10 mouse cellular contexts compared by ENCODE assay signal in genomic region chr8:117371189-117371588, GRCm38 (mm10).
DNase-seq lines count a peak whose midpoint lies in the region; ATAC-seq and TF ChIP-seq lines count a peak whose summit lies in the region.
"Had no signal": no experiment of that assay in that cellular context is flagged by ENCODE, and none has a peak within 500 bp of the region (broad histone marks: within the 10 kb centered on the region; RNA-seq: fewer than 3 reads in every experiment).

No protein-coding gene starts in this region.

- H3K4me2 ChIP-seq in forebrain, embryonic 14.5 days (ENCODE audit: low read length), result no peak overlapping the region
- H3K4me2 ChIP-seq in liver, embryonic 11.5 days, result no peak overlapping the region
- no peak overlapping the region for H3K4me2 ChIP-seq in limb, embryonic 14.5 days (replicated peaks; ENCODE audit: low read depth, low read length, severe bottlenecking)
- no peak overlapping the region for H3K4me2 ChIP-seq in neural tube, embryonic 14.5 days (ENCODE audit: low read depth, low read length)

- H3K36me3 ChIP-seq in forebrain, embryonic 10.5 days (replicated peaks), result no peaks in the 10 kb centered on the region
- H3K36me3 ChIP-seq in forebrain, embryonic 14.5 days (ENCODE audit: control insufficient read depth, insufficient read depth, low read length), result no peaks in the 10 kb centered on the region
- no peaks in the 10 kb centered on the region for H3K36me3 ChIP-seq in liver, embryonic 11.5 days (ENCODE audit: control insufficient read depth, insufficient read depth, low read length)
- no peaks in the 10 kb centered on the region; the same call in 1 of the 2 replicates for H3K36me3 ChIP-seq in limb, embryonic 14.5 days (ENCODE audit: control insufficient read depth, insufficient read depth, low read length)
- H3K36me3 ChIP-seq in neural tube, embryonic 14.5 days (ENCODE audit: control insufficient read depth, insufficient read depth, low read length), result no peaks in the 10 kb centered on the region

- 0 out of 2 replicates have a peak overlapping the region, but pooled peaks have one; percentile 30 for H3K27ac ChIP-seq in forebrain, embryonic 10.5 days
- H3K27ac ChIP-seq in forebrain, embryonic 14.5 days (ENCODE audit: low read depth, low read length), result no peak overlapping the region
- no peak overlapping the region for H3K27ac ChIP-seq in liver, embryonic 11.5 days (ENCODE audit: low read depth, low read length)
- H3K27ac ChIP-seq in limb, embryonic 14.5 days (replicated peaks; ENCODE audit: low read depth, low read length), result no peak overlapping the region
- H3K27ac ChIP-seq in neural tube, embryonic 14.5 days (ENCODE audit: low read depth, low read length), result no peak overlapping the region

- no peak for TF ChIP-seq POLR2A in limb, embryonic 14.5 days (IDR thresholded peaks at IDR 0.05; ENCODE audit: borderline replicate concordance, extremely low read depth, insufficient read depth, insufficient read length)

- H3K4me1 ChIP-seq in forebrain, embryonic 10.5 days, result peaks cover 41% of the 10 kb centered on the region
- peaks cover 22% of the 10 kb centered on the region for H3K4me1 ChIP-seq in forebrain, embryonic 14.5 days (ENCODE audit: control insufficient read depth, insufficient read depth, low read length)
- H3K4me1 ChIP-seq in liver, embryonic 11.5 days (replicated peaks; ENCODE audit: control insufficient read depth, insufficient read depth, low read length), result peaks cover 49% of the 10 kb centered on the region
- peaks cover 23% of the 10 kb centered on the region for H3K4me1 ChIP-seq in limb, embryonic 14.5 days (ENCODE audit: control insufficient read depth, insufficient read depth, low read length)
- H3K4me1 ChIP-seq in neural tube, embryonic 14.5 days (ENCODE audit: control insufficient read depth, insufficient read depth, low read length), result peaks cover 31% of the 10 kb centered on the region

- H3K9me3 ChIP-seq in forebrain, embryonic 10.5 days, result no peaks in the 10 kb centered on the region
- H3K9me3 ChIP-seq in forebrain, embryonic 14.5 days (replicated peaks; ENCODE audit: control insufficient read depth, low read length), result no peaks in the 10 kb centered on the region
- H3K9me3 ChIP-seq in liver, embryonic 11.5 days (ENCODE audit: control insufficient read depth, low read length), result no peaks in the 10 kb centered on the region
- H3K9me3 ChIP-seq in limb, embryonic 14.5 days (ENCODE audit: control insufficient read depth, low read length), result no peaks in the 10 kb centered on the region
- H3K9me3 ChIP-seq in neural tube, embryonic 14.5 days (ENCODE audit: control insufficient read depth, low read length), result no peaks in the 10 kb centered on the region

- H3K4me3 ChIP-seq in forebrain, embryonic 10.5 days, result no peak overlapping the region
- H3K4me3 ChIP-seq in forebrain, embryonic 14.5 days (ENCODE audit: low read depth, low read length), result no peak overlapping the region
- no peak overlapping the region for H3K4me3 ChIP-seq in liver, embryonic 11.5 days (ENCODE audit: low read depth, low read length)
- H3K4me3 ChIP-seq in limb, embryonic 14.5 days (replicated peaks; ENCODE audit: low read length), result no peak overlapping the region
- no peak overlapping the region for H3K4me3 ChIP-seq in neural tube, embryonic 14.5 days (ENCODE audit: low read depth, low read length)

- WGBS in forebrain, embryonic 10.5 days, result 86% methylated on average over 7 of the region's 7 CpGs
- 77% methylated on average over 7 of the region's 7 CpGs for WGBS in forebrain, embryonic 14.5 days
- WGBS in liver, embryonic 11.5 days, result 70% methylated on average over 7 of the region's 7 CpGs
- 64% methylated on average over 7 of the region's 7 CpGs for WGBS in limb, embryonic 14.5 days
- 59% methylated on average over 7 of the region's 7 CpGs for WGBS in neural tube, embryonic 14.5 days

- no peak overlapping the region for H3K9ac ChIP-seq in forebrain, embryonic 14.5 days (ENCODE audit: low read length)
- H3K9ac ChIP-seq in liver, embryonic 11.5 days (ENCODE audit: low read depth, low read length), result no peak overlapping the region
- no peak overlapping the region for H3K9ac ChIP-seq in limb, embryonic 14.5 days (ENCODE audit: low read depth, low read length, severe bottlenecking)
- H3K9ac ChIP-seq in neural tube, embryonic 14.5 days (replicated peaks; ENCODE audit: low read depth, low read length), result no peak overlapping the region

- no peaks in the 10 kb centered on the region for H3K27me3 ChIP-seq in forebrain, embryonic 10.5 days (ENCODE audit: poor library complexity, severe bottlenecking)
- H3K27me3 ChIP-seq in forebrain, embryonic 14.5 days (replicated peaks; ENCODE audit: control insufficient read depth, insufficient read depth, low read length), result no peaks in the 10 kb centered on the region
- H3K27me3 ChIP-seq in liver, embryonic 11.5 days (replicated peaks; ENCODE audit: control insufficient read depth, insufficient read depth, low read length), result no peaks in the 10 kb centered on the region
- no peaks in the 10 kb centered on the region for H3K27me3 ChIP-seq in limb, embryonic 14.5 days (ENCODE audit: control insufficient read depth, insufficient read depth, low read length)
- H3K27me3 ChIP-seq in neural tube, embryonic 14.5 days (ENCODE audit: control insufficient read depth, insufficient read depth, low read length), result no peaks in the 10 kb centered on the region
- H3K27me3 ChIP-seq: Patski had no signal

- ATAC-seq in forebrain, embryonic 14.5 days, result no peak
- ATAC-seq in liver, embryonic 11.5 days (replicated peaks; ENCODE audit: low FRiP score), result peak; percentile 34; the same call in 1 of the 2 replicates
- peak; percentile 56; the same call in 1 of the 2 replicates for ATAC-seq in limb, embryonic 14.5 days (ENCODE audit: low FRiP score, low read depth)
- ATAC-seq in neural tube, embryonic 14.5 days (ENCODE audit: low read depth), result peak; percentile 47; the same call in 1 of the 2 replicates
- ATAC-seq: Patski had no signal

- DNase-seq in forebrain, embryonic 10.5 days (ENCODE audit: extremely low spot score, low spot score), result no peak
- no peak for DNase-seq in forebrain, embryonic 14.5 days (ENCODE audit: low spot score)
- no peak for DNase-seq in liver, embryonic 11.5 days (ENCODE audit: low spot score)
- no peak for DNase-seq in liver
- DNase-seq in limb, embryonic 14.5 days (ENCODE audit: low spot score), result no peak
- DNase-seq in cerebellum, postnatal 10 days, result no peak
- no peak for DNase-seq in MN1 (ENCODE audit: low spot score)
- DNase-seq: cerebellum, postnatal 36 days had no signal
